Comparison of ENCODE assay signal across 30 mouse cellular contexts in genomic region chr11:105451553-105452135, GRCm38 (mm10). TPM values are rescaled to one million over a fixed set of nuclear protein-coding genes. Genes with fewer than 3 reads are reported as not detected.
DNase-seq lines count a peak whose midpoint lies in the region; ATAC-seq and TF ChIP-seq lines count a peak whose summit lies in the region.
"Had no signal": no experiment of that assay in that cellular context is flagged by ENCODE, and none has a peak within 500 bp of the region (broad histone marks: within the 10 kb centered on the region; RNA-seq: fewer than 3 reads in every experiment).

No protein-coding gene starts in this region.

- no peak overlapping the region for H3K9ac ChIP-seq in forebrain, embryonic 12.5 days
- no peak overlapping the region for H3K9ac ChIP-seq in forebrain, embryonic 13.5 days
- no peak overlapping the region for H3K9ac ChIP-seq in hindbrain, embryonic 12.5 days
- H3K9ac ChIP-seq in hindbrain, embryonic 16.5 days (ENCODE audit: low read depth, low read length), result no peak overlapping the region
- no peak overlapping the region for H3K9ac ChIP-seq in intestine, embryonic 14.5 days (ENCODE audit: low read length)
- H3K9ac ChIP-seq: embryonic facial prominence, embryonic 13.5 days; forebrain, postnatal 0 days; heart, embryonic 15.5 days; limb, embryonic 15.5 days; liver, embryonic 13.5 days; midbrain, embryonic 12.5 days had no signal

- no peak overlapping the region for H3K4me2 ChIP-seq in forebrain, embryonic 12.5 days
- no peak overlapping the region for H3K4me2 ChIP-seq in forebrain, embryonic 13.5 days
- no peak overlapping the region for H3K4me2 ChIP-seq in hindbrain, embryonic 12.5 days (replicated peaks)
- no peak overlapping the region for H3K4me2 ChIP-seq in hindbrain, embryonic 16.5 days (ENCODE audit: low read length)
- H3K4me2 ChIP-seq in intestine, embryonic 14.5 days (ENCODE audit: low read length), result no peak overlapping the region
- H3K4me2 ChIP-seq in myocyte (ENCODE audit: low read depth), result peak overlapping the region; percentile 3
- H3K4me2 ChIP-seq: embryonic facial prominence, embryonic 13.5 days; heart, embryonic 15.5 days; limb, embryonic 15.5 days; liver, embryonic 13.5 days; midbrain, embryonic 12.5 days had no signal

- no peaks in the 10 kb centered on the region for H3K36me3 ChIP-seq in forebrain, embryonic 12.5 days (replicated peaks)
- H3K36me3 ChIP-seq in forebrain, embryonic 13.5 days (ENCODE audit: poor library complexity, severe bottlenecking), result no peaks in the 10 kb centered on the region
- H3K36me3 ChIP-seq in hindbrain, embryonic 12.5 days, result no peaks in the 10 kb centered on the region
- no peaks in the 10 kb centered on the region for H3K36me3 ChIP-seq in hindbrain, embryonic 16.5 days (ENCODE audit: control insufficient read depth, insufficient read depth, low read length)
- no peaks in the 10 kb centered on the region for H3K36me3 ChIP-seq in intestine, embryonic 14.5 days (ENCODE audit: control insufficient read depth, insufficient read depth, low read length)
- H3K36me3 ChIP-seq in myocyte (ENCODE audit: control insufficient read depth, insufficient read depth), result no peaks in the 10 kb centered on the region
- H3K36me3 ChIP-seq: embryonic facial prominence, embryonic 13.5 days; forebrain, embryonic 10.5 days; heart, embryonic 15.5 days; limb, embryonic 10.5 days; limb, embryonic 15.5 days; liver, embryonic 13.5 days; midbrain, embryonic 12.5 days had no signal

- H3K9me3 ChIP-seq in forebrain, embryonic 12.5 days, result no peaks in the 10 kb centered on the region
- H3K9me3 ChIP-seq in forebrain, embryonic 13.5 days (replicated peaks), result no peaks in the 10 kb centered on the region
- H3K9me3 ChIP-seq in hindbrain, embryonic 12.5 days (replicated peaks), result no peaks in the 10 kb centered on the region
- no peaks in the 10 kb centered on the region for H3K9me3 ChIP-seq in hindbrain, embryonic 16.5 days (ENCODE audit: control insufficient read depth, low read length)
- no peaks in the 10 kb centered on the region for H3K9me3 ChIP-seq in intestine, embryonic 14.5 days (ENCODE audit: control insufficient read depth, low read length)
- H3K9me3 ChIP-seq: embryonic facial prominence, embryonic 13.5 days; forebrain, embryonic 10.5 days; heart, embryonic 15.5 days; limb, embryonic 10.5 days; limb, embryonic 15.5 days; liver, embryonic 13.5 days; midbrain, embryonic 12.5 days had no signal

- TF ChIP-seq POLR2A in myocyte (IDR thresholded peaks at IDR 0.05; ENCODE audit: insufficient read length, low read depth), result no peak

- H3ac ChIP-seq in myocyte (ENCODE audit: control insufficient read depth, insufficient read length), result no peak overlapping the region

- peaks cover 16% of the 10 kb centered on the region for H3K4me1 ChIP-seq in forebrain, embryonic 12.5 days
- H3K4me1 ChIP-seq in forebrain, embryonic 13.5 days, result peaks cover 15% of the 10 kb centered on the region
- H3K4me1 ChIP-seq in hindbrain, embryonic 12.5 days, result peaks cover 14% of the 10 kb centered on the region
- H3K4me1 ChIP-seq in hindbrain, embryonic 16.5 days (ENCODE audit: control insufficient read depth, insufficient read depth, low read depth, low read length), result no peaks in the 10 kb centered on the region
- H3K4me1 ChIP-seq in intestine, embryonic 14.5 days (replicated peaks; ENCODE audit: control insufficient read depth, insufficient read depth, low read length), result peaks cover 4% of the 10 kb centered on the region; the same call in 1 of the 2 replicates
- H3K4me1 ChIP-seq: liver, embryonic 13.5 days had no signal

- no peak for ATAC-seq in forebrain, embryonic 12.5 days (ENCODE audit: low FRiP score)
- ATAC-seq in forebrain, embryonic 13.5 days, result no peak
- peak; percentile 29; the same call in 1 of the 2 replicates for ATAC-seq in hindbrain, embryonic 12.5 days (ENCODE audit: low FRiP score)
- ATAC-seq in hindbrain, embryonic 16.5 days, result no peak
- peak; percentile 19; the same call in 1 of the 2 replicates for ATAC-seq in intestine, embryonic 14.5 days (replicated peaks; ENCODE audit: low FRiP score, low TSS enrichment, low read depth)

- H3K27me3 ChIP-seq in forebrain, embryonic 12.5 days, result no peaks in the 10 kb centered on the region; the same call in 1 of the 2 replicates
- H3K27me3 ChIP-seq in forebrain, embryonic 13.5 days, result no peaks in the 10 kb centered on the region
- H3K27me3 ChIP-seq in hindbrain, embryonic 12.5 days, result no peaks in the 10 kb centered on the region
- H3K27me3 ChIP-seq in hindbrain, embryonic 16.5 days (replicated peaks; ENCODE audit: control insufficient read depth, insufficient read depth, low read length), result no peaks in the 10 kb centered on the region
- no peaks in the 10 kb centered on the region for H3K27me3 ChIP-seq in intestine, embryonic 14.5 days (replicated peaks; ENCODE audit: control insufficient read depth, insufficient read depth, low read length)
- H3K27me3 ChIP-seq in myocyte (ENCODE audit: control insufficient read depth, insufficient read depth, insufficient read length), result no peaks in the 10 kb centered on the region
- H3K27me3 ChIP-seq: heart, embryonic 15.5 days; limb, embryonic 15.5 days had no signal

- H3K79me2 ChIP-seq in myocyte (ENCODE audit: control insufficient read depth, insufficient read depth), result no peaks in the 10 kb centered on the region

- 0 out of 2 replicates have a peak overlapping the region, but pooled peaks have one; percentile 13 for H3K27ac ChIP-seq in forebrain, embryonic 12.5 days
- no peak overlapping the region for H3K27ac ChIP-seq in forebrain, embryonic 13.5 days
- H3K27ac ChIP-seq in hindbrain, embryonic 12.5 days, result no peak overlapping the region; the same call in 1 of the 2 replicates
- H3K27ac ChIP-seq in hindbrain, embryonic 16.5 days (ENCODE audit: low read depth, low read length), result no peak overlapping the region
- H3K27ac ChIP-seq in intestine, embryonic 14.5 days (ENCODE audit: low read depth), result no peak overlapping the region
- H3K27ac ChIP-seq: embryonic facial prominence, embryonic 13.5 days; forebrain, embryonic 10.5 days; heart, embryonic 15.5 days; limb, embryonic 10.5 days; limb, embryonic 15.5 days; liver, embryonic 13.5 days; midbrain, embryonic 12.5 days had no signal

- WGBS in forebrain, embryonic 12.5 days, result 64% methylated on average over 7 of the region's 7 CpGs
- 63% methylated on average over 7 of the region's 7 CpGs for WGBS in forebrain, embryonic 13.5 days
- WGBS in hindbrain, embryonic 12.5 days, result 38% methylated on average over 7 of the region's 7 CpGs
- 38% methylated on average over 7 of the region's 7 CpGs for WGBS in hindbrain, embryonic 16.5 days
- WGBS in intestine, embryonic 14.5 days, result 46% methylated on average over 7 of the region's 7 CpGs

- H3K4me3 ChIP-seq in forebrain, embryonic 12.5 days (replicated peaks), result no peak overlapping the region
- H3K4me3 ChIP-seq in forebrain, embryonic 13.5 days, result no peak overlapping the region
- H3K4me3 ChIP-seq in hindbrain, embryonic 12.5 days, result no peak overlapping the region
- no peak overlapping the region for H3K4me3 ChIP-seq in hindbrain, embryonic 16.5 days (ENCODE audit: low read length)
- no peak overlapping the region for H3K4me3 ChIP-seq in intestine, embryonic 14.5 days (ENCODE audit: low read depth, low read length)
- no peak overlapping the region for H3K4me3 ChIP-seq in myocyte
- H3K4me3 ChIP-seq: embryonic facial prominence, embryonic 13.5 days; forebrain, embryonic 10.5 days; heart, embryonic 15.5 days; limb, embryonic 10.5 days; limb, embryonic 15.5 days; liver, embryonic 13.5 days; midbrain, embryonic 12.5 days had no signal

- DNase-seq in intestine, embryonic 14.5 days (ENCODE audit: low spot score), result no peak
- no peak for DNase-seq in lung, adult 18-20 months
- DNase-seq in ovary, postnatal 10 days (ENCODE audit: low spot score), result no peak
- DNase-seq: adrenal gland, postnatal 25 days; cerebellum, adult 11-12 months; cerebellum, adult 9-11 months; forebrain, postnatal 0 days; kidney, adult 8-10 months; kidney, postnatal 10 days; layer of hippocampus, postnatal 36 days; liver, embryonic 13.5 days; lung, adult 2 months; lung, postnatal 10 days; right cerebral cortex, postnatal 14 days; thymus, postnatal 4 days had no signal

TF ChIP-seq in myocyte, 11 proteins besides CTCF, POLR2A, EP300 and RAD21:
- peak; percentile 3 to 79 (median 65) for TF ChIP-seq MYOD1 (IDR thresholded peaks at IDR 0.05; ENCODE audit: control insufficient read depth in 1 of 3, insufficient read length in 2 of 3, low read depth in 2 of 3)
- TF ChIP-seq SRF (IDR thresholded peaks at IDR 0.05; ENCODE audit: control insufficient read depth, insufficient read length, low read depth), result no peak
- peak in 2 of 3 experiments; percentile 30 to 54 for TF ChIP-seq MYOG (IDR thresholded peaks at IDR 0.05; ENCODE audit: control insufficient read depth in 1 of 3, insufficient read depth in 1 of 3, insufficient read length in 2 of 3, low read depth in 2 of 3)
TF ChIP-seq in myocyte: peak in this region for 2.

RNA-seq across cellular contexts. Expression of gene March10, which starts 4.9 kb away (rescaled TPM):
- polyA plus RNA-seq in forebrain, embryonic 12.5 days (2016; fragmentation: Nextera tagmentation; extraction: Ambion mirVana), result 0.19 TPM in 1 of 2 replicates, not detected in the other
- polyA plus RNA-seq in forebrain, embryonic 13.5 days (2015; fragmentation: Nextera tagmentation; extraction: Ambion mirVana), result not detected in 2 replicates
- 0.31 and 0.99 TPM in 2 replicates for polyA plus RNA-seq in hindbrain, embryonic 12.5 days (2016; fragmentation: Nextera tagmentation; extraction: Ambion mirVana)
- 0.38 and 0.72 TPM in 2 replicates for polyA plus RNA-seq in hindbrain, embryonic 16.5 days (2015; fragmentation: Nextera tagmentation; extraction: Ambion mirVana)
- polyA plus RNA-seq in intestine, embryonic 14.5 days (2014; fragmentation: Nextera tagmentation; extraction: Ambion mirVana), result not detected in 2 replicates
- polyA plus RNA-seq in myocyte (2012; fragmentation: generic; extraction: Trizol), result 0.13 TPM
- polyA plus RNA-seq: embryonic facial prominence, embryonic 13.5 days; heart, embryonic 15.5 days; large intestine, adult 2 months; limb, embryonic 10.5 days; limb, embryonic 15.5 days; liver, embryonic 13.5 days; small intestine, adult 2 months; stomach, embryonic 14.5 days; thymus, postnatal 0 days had no signal

Comparison
In these comparisons a context has a peak if more than half of its experiments do, and no peak if none do; other contexts are left out.
1. ATAC-seq: peak in hindbrain, embryonic 12.5 days (single experiment) and intestine, embryonic 14.5 days (single experiment); none in forebrain, embryonic 12.5 days (single experiment), forebrain, embryonic 13.5 days (single experiment) and hindbrain, embryonic 16.5 days (single experiment).